Mouse (Mus musculus) intestine, embryonic 15.5 days (tissue): ENCODE data around the gene Ankrd34a. TPM values are rescaled to one million over a fixed set of nuclear protein-coding genes. Genes with fewer than 3 reads are reported as not detected.
A peak's percentile ranks its signal among the peaks of the same experiment; 100 is the strongest.
"Not testable (repeated sequence)": the region's sequence is repeated elsewhere in the genome, so short reads cannot be mapped to it uniquely, and the experiment has no call there.

Source experiments
- ATAC-seq: fragments of 200-750 bp; cut with Nextera tagmentation; 2 replicates; pipeline ENCODE4 v1.8.0; 2017; ENCODE audit warnings: moderate TSS enrichment, moderate library complexity
- H3K27ac ChIP-seq: fragments of 300-500 bp; sonication (generic); 2 replicates; pipeline ENCODE4 v1.5.1; 2015; ENCODE audit warnings: mild to moderate bottlenecking, inconsistent platforms
- H3K27me3 ChIP-seq: fragments of 300-500 bp; sonication (generic); replicated peaks from 2 replicates; pipeline ENCODE4 v1.6.1; 2015; ENCODE audit warnings: inconsistent platforms
- H3K36me3 ChIP-seq: fragments of 300-500 bp; sonication (generic); 2 replicates; pipeline ENCODE4 v1.6.1; 2015; ENCODE audit warnings: inconsistent platforms
- H3K4me1 ChIP-seq: fragments of 300-500 bp; sonication (generic); replicated peaks from 2 replicates; pipeline ENCODE4 v1.6.1; 2015; ENCODE audit warnings: inconsistent platforms
- H3K4me2 ChIP-seq: fragments of 300-500 bp; sonication (generic); replicated peaks from 2 replicates; pipeline ENCODE4 v1.6.1; 2015; ENCODE audit warnings: mild to moderate bottlenecking, inconsistent platforms
- H3K4me3 ChIP-seq: fragments of 300-500 bp; sonication (generic); replicated peaks from 2 replicates; pipeline ENCODE4 v1.5.1; 2015; ENCODE audit warnings: inconsistent platforms
- H3K9ac ChIP-seq: fragments of 300-500 bp; sonication (generic); 2 replicates; pipeline ENCODE4 v1.6.1; 2015; ENCODE audit warnings: inconsistent platforms
- H3K9me3 ChIP-seq: fragments of 300-500 bp; sonication (generic); 2 replicates; pipeline ENCODE4 v1.6.1; 2016; ENCODE audit warnings: inconsistent platforms
- WGBS: fragments of 180-500 bp; shearing (Covaris S2); methylation state at CpG from one replicate; pipeline ENCODE4 v1.1.7; 2015; 5-methylcytosine and 5-hydroxymethylcytosine counted together
- polyA plus RNA-seq: library from polyadenylated mRNA; unstranded; fragments of >200 nt; fragmentation: Nextera tagmentation; extraction: Ambion mirVana; gene quantifications from 2 replicates; pipeline ENCODE4 v1.2.1, GENCODE M21; 2015

Gene Ankrd34a
- polyA plus RNA-seq, 1 experiment from 2014 or later, result 2.3 TPM

DNA sequence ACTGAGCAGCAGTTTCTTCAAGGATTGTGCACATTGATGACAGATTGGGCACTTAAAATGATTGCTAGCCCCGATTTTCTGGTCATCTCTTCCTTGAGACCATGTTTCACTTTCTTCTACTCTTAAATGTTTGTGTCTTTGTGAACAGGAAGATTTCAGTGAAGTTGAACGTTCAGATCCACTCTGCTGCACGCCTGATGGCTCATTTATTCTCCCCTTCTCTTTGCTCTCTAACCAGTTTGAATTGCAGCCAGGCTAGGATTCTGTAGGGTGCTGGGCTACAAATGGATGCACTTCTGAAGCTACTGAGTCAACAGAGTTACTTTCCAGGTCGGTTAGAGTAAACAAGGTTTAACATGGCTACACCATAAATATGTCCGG is 6.3 kb downstream of the Ankrd34a start:
- Histone ChIP-seq H3K4me3 (peak overlapping the region; percentile 71), H3K9ac (peak overlapping the region; percentile 77), H3K4me1 (peaks cover 25% of the 10 kb centered on the region), H3K4me2 (peak overlapping the region; percentile 80), H3K9me3 (no peaks in the 10 kb centered on the region), H3K27ac (peak overlapping the region; percentile 98), H3K27me3 (peaks cover 18% of the 10 kb centered on the region), H3K36me3 (no peaks in the 10 kb centered on the region)
- no peak for ATAC-seq
- WGBS, result 22% methylated on average over 5 of the region's 5 CpGs

DNA sequence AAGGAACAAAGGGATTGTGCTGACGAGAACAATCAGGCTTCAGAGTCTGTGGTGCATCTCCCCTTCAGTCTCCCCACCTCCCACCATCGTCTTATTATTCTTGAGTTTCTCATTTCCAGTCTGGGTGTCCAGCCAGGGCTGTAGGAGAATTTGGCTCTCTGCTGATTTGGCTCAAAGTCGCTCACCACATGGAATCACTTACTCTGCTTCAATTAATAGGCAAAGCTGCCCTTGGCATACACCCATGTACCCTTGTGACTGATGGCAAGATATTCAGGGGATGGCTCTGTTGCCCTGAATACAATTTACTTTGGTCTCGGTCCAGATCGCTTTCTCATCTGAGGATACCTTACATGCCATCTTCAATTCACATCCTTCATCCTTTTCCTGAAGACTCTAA is 6.9 kb downstream of the Ankrd34a start:
- Histone ChIP-seq H3K36me3 (no peaks in the 10 kb centered on the region), H3K4me3 (peak overlapping the region; percentile 71; the same call in 1 of the 2 replicates), H3K9ac (peak overlapping the region; percentile 77; the same call in 1 of the 2 replicates), H3K9me3 (no peaks in the 10 kb centered on the region), H3K27me3 (peaks cover 14% of the 10 kb centered on the region), H3K4me1 (peaks cover 19% of the 10 kb centered on the region), H3K27ac (peak overlapping the region; percentile 98; the same call in 1 of the 2 replicates), H3K4me2 (peak overlapping the region; percentile 80)
- ATAC-seq, result no peak
- 56% methylated on average over 5 of the region's 5 CpGs for WGBS

DNA sequence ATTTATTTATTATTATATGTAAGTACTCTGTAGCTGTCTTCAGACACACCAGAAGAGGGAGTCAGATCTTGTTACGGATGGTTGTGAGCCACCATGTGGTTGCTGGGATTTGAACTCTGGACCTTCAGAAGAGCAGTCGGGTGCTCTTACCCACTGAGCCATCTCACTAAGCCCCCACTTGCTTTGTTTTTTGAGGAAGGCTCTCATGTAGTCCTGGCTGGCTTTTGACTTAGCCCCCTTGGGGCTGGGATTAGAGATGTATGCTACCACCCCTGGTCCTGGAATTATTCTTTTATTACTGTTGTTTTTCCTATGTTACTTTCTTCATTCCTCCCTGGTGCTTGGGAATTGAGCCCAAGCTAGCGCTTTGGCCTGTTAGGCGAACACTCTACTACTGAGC is 9.6 kb downstream of the Ankrd34a start:
- not testable (repeated sequence) for H3K27me3 ChIP-seq, H3K36me3 ChIP-seq, H3K9me3 ChIP-seq, H3K4me2 ChIP-seq, H3K27ac ChIP-seq, H3K9ac ChIP-seq, H3K4me3 ChIP-seq, ATAC-seq
- H3K4me1 ChIP-seq, result 0 out of 2 replicates have a peak, but pooled peaks cover 12% of the 10 kb centered on the region
- WGBS, result 89% methylated on average over 4 of the region's 4 CpGs

DNA sequence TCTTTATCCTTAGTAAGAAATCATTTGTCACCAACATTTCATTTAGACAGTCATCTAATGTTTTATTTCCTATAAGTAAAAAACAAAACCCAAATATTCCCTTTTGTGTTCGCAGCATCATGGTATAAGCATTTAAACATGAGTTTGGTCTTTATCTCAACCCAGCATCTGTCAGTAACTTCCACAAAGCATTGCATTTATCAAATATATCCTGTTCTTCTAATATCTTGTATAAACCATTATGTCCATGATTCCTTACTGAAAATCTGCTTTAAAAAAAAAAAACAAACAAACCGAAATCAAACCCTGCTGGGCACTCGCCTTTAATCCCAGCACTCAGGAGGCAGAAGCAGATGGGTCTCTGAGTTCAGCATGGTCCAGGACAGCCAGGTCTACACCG is 10.2 kb downstream of the Ankrd34a start:
- Histone ChIP-seq H3K27ac (no peak overlapping the region), H3K9ac (no peak overlapping the region), H3K4me3 (no peak overlapping the region), H3K9me3 (no peaks in the 10 kb centered on the region), H3K36me3 (no peaks in the 10 kb centered on the region), H3K4me1 (0 out of 2 replicates have a peak, but pooled peaks cover 12% of the 10 kb centered on the region), H3K27me3 (no peaks in the 10 kb centered on the region), H3K4me2 (no peak overlapping the region)
- ATAC-seq, result no peak
- 88% methylated on average over 4 of the region's 4 CpGs for WGBS

DNA sequence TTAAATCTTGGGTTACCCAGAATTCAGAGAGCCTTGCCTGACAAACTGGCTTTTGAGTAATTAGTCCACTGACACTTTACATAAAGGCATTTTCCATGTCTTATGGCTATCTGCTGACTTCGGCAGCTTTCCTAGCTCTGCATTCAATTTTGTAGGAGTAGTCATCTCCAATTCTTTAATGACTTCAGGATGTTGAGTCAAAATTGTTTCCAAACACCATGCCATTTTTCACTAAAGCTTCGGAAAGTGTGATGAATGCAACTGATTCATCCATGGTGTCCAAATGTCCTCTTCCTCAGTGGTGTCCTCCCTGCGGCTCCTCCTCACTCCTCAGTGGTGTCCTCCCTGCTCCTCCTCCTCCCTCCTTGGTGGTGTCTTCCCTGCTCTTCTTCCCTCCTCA is 21.5 kb downstream of the Ankrd34a start:
- peaks cover 17% of the 10 kb centered on the region for H3K36me3 ChIP-seq
- H3K27me3 ChIP-seq, result no peaks in the 10 kb centered on the region
- H3K4me3 ChIP-seq, result no peak overlapping the region
- no peak overlapping the region for H3K27ac ChIP-seq
- no peaks in the 10 kb centered on the region for H3K9me3 ChIP-seq
- H3K4me2 ChIP-seq, result no peak overlapping the region
- ATAC-seq, result no peak
- no peak overlapping the region for H3K9ac ChIP-seq
- no peaks in the 10 kb centered on the region for H3K4me1 ChIP-seq
- 93% methylated on average over 3 of the region's 3 CpGs for WGBS

DNA sequence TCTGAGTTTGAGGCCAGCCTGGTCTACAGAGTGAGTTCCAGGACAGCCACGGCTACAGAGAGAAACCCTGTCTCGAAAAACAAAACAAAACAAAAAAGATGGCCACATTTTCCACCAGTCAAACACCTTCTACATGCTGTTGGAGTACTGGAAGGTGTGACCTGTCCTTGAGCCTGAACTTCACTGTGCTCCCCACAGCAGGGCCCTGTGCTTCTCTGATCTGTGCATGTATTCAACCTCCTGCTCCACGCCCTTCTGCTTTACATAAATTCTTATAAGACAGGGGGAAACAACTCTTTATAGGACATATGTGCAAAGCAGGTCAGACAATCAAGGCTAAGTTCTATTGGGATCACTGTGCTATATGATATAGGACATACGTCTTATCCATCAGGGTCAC is 26.8 kb downstream of the Ankrd34a start:
- no peak overlapping the region for H3K4me2 ChIP-seq
- no peaks in the 10 kb centered on the region for H3K4me1 ChIP-seq
- WGBS, result 92% methylated on average over 4 of the region's 4 CpGs
- no peak overlapping the region for H3K9ac ChIP-seq
- H3K36me3 ChIP-seq, result peaks cover 17% of the 10 kb centered on the region; the same call in 1 of the 2 replicates
- H3K27ac ChIP-seq, result no peak overlapping the region
- H3K4me3 ChIP-seq, result no peak overlapping the region
- no peaks in the 10 kb centered on the region for H3K9me3 ChIP-seq
- ATAC-seq, result no peak
- no peaks in the 10 kb centered on the region for H3K27me3 ChIP-seq

DNA sequence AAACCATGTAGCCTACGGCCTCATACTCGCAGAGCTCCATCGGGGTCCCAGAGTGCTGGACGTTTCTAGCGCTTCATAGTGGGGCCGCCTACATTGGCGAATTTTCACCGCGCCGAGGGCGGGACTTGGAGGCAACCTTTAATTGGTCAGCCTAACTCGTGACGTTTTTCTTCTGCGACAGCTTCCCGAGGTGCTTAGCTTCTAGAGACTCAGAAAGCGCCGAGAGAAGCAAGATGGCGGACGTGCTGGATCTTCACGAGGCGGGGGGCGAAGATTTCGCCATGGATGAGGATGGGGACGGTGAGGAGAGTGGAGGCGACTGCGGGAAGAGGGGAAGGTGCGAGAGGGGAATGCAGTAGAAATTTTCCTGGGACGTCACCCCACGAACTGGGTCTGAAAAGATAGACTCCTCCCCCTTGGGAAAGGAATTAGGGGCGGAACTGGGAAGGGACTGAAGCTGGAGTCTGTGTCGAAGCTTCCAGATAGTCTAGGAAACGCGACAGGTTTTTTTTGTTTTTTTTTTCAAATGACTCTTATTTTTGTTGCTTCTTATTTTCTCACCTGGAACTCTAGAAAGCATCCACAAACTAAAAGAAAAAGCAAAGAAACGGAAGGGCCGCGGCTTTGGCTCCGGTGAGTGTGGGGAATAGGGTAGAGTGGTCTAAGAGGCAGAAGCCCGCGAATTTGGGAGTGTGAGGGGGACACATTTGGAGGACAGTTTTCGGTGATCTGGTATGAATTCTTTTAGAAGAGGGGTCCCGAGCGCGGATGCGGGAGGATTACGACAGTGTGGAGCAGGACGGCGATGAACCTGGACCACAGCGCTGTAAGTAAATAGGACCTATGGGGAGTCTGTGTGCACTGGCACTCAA is 33.5 kb downstream of the Ankrd34a start, which contains the start of gene Rbm8a:
TSS of gene Rbm8a (plus strand) at position 205 of the 872 bp plus-strand sequence.
- ATAC-seq, result peak; percentile 96
- WGBS, result 1% methylated on average over 48 of the region's 48 CpGs
- peak within 1 kb of the TSS; percentile 67 for H3K4me2 ChIP-seq
- peaks cover 10% of the 10 kb centered on the region for H3K4me1 ChIP-seq
- peak within 1 kb of the TSS; percentile 83 for H3K27ac ChIP-seq
- peak within 1 kb of the TSS; percentile 68 for H3K4me3 ChIP-seq
- peaks cover 13% of the 10 kb centered on the region; the same call in 1 of the 2 replicates for H3K36me3 ChIP-seq
- no peaks in the 10 kb centered on the region for H3K9me3 ChIP-seq
- H3K27me3 ChIP-seq, result no peaks in the 10 kb centered on the region
- peak within 1 kb of the TSS; percentile 73 for H3K9ac ChIP-seq

DNA sequence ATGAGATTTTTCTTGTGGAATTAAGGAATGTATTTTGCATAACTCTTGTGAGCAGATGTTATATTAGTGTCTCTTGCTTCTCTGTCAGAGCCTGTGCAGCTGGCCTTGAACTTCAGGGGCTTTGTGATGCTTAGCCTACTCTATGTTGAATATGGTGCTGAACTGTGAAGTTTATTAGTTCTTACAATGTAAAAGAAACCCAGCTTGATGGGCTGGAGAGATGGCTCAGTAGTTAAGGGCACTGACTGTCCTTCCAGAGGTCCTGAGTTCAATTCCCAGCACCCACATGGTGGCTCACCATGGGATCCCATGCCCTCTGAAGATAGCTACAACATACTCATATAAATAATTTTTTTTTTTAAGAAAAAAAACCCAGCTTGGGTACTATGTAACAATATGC is 35.6 kb downstream of the Ankrd34a start:
- Histone ChIP-seq H3K4me3 (no peak overlapping the region), H3K9ac (no peak overlapping the region), H3K4me2 (no peak overlapping the region), H3K4me1 (peaks cover 21% of the 10 kb centered on the region), H3K9me3 (no peaks in the 10 kb centered on the region), H3K27me3 (no peaks in the 10 kb centered on the region), H3K36me3 (peaks cover 13% of the 10 kb centered on the region; the same call in 1 of the 2 replicates), H3K27ac (no peak overlapping the region)
- ATAC-seq, result no peak

DNA sequence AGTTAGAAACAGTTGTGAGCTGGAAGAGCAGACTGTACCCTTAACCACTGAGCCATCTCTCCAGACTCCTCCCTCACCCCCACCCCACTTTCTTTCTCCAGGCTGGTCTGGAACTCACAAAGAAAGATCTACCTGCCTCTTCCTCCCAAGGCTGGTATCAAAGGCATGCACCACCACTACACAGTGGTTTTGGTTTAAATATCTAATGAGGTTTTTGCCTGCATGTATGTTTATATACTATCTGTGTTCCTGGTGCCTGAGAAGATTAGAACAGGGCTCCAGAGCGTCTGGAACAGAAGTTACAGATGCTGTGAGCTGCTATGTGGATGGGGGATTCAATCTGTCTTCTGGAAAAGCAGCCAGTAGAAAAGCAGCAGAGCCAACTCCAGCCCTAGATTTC is 37.6 kb downstream of the Ankrd34a start:
- 60% methylated on average over 1 of the region's 1 CpGs for WGBS
- ATAC-seq, result no peak

DNA sequence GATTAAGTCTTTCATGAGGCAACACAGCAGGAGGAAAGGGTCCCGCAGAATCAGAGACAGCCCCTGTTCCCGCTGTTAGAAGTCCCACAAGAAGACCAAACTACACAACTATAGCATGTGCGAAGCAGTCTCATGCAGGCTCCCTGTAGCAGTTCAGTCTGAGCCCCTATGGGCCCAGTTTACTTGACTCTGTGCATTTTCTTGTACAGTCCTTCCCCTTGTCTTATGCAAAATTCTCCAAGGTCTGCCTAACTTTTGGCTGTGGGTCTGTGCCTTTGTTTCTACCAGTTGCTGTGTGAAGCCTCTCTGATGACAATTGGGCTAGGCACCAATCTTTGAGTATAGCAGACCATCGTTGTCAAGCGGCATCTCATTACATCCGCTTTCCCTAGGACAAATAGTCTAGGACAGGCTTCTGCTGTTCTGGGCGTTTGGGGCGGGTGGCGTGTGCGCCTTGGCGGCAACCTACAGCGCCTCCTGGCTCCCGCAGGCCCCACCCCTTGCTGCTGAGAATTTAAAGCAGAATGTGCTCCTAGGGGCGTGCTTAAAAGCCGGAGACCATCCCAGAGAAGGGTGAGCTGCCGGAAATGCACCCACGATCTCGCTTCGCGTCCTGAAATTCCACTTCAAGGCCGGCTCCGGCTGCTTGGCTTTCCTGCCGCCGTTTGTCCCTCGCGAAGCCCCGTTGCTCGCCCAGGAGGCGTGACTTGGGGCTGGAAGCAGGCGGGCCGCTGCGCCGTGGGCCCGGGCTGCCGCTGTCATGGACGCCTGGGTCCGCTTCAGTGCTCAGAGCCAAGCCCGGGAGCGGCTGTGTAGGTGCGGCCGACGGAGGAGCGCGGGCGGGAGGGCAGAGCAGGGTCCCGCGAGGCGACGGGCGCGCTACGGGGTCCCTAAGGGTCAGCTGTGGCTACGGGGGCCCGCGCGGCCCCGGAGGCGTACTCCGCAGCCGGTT is 38.8 kb downstream of the Ankrd34a start, which contains the start of the genes Pex11b and Gm42957:
TSS of gene Pex11b (plus strand) at position 449 of the 952 bp plus-strand sequence.
TSS of gene Gm42957 (plus strand) at position 547 of the 952 bp plus-strand sequence.
- H3K27me3 ChIP-seq, result no peaks in the 10 kb centered on the region
- H3K4me3 ChIP-seq, result peak within 1 kb of the TSS; percentile 98
- H3K36me3 ChIP-seq, result peaks cover 19% of the 10 kb centered on the region; the same call in 1 of the 2 replicates
- peaks cover 21% of the 10 kb centered on the region for H3K4me1 ChIP-seq
- peak within 1 kb of the TSS; percentile 81 for H3K4me2 ChIP-seq
- H3K9ac ChIP-seq, result peak within 1 kb of the TSS; percentile 99
- WGBS, result 2% methylated on average over 57 of the region's 60 CpGs
- H3K9me3 ChIP-seq, result no peaks in the 10 kb centered on the region
- peak; percentile 94 for ATAC-seq
- H3K27ac ChIP-seq, result peak within 1 kb of the TSS; percentile 90

More for the DNA sequence above, 37.6 kb downstream of the Ankrd34a start:
- Histone ChIP-seq H3K9ac (no peak overlapping the region), H3K4me2 (no peak overlapping the region), H3K27me3 (no peaks in the 10 kb centered on the region), H3K4me1 (peaks cover 21% of the 10 kb centered on the region), H3K36me3 (peaks cover 19% of the 10 kb centered on the region; the same call in 1 of the 2 replicates), H3K4me3 (no peak overlapping the region), H3K27ac (no peak overlapping the region), H3K9me3 (no peaks in the 10 kb centered on the region)

DNA sequence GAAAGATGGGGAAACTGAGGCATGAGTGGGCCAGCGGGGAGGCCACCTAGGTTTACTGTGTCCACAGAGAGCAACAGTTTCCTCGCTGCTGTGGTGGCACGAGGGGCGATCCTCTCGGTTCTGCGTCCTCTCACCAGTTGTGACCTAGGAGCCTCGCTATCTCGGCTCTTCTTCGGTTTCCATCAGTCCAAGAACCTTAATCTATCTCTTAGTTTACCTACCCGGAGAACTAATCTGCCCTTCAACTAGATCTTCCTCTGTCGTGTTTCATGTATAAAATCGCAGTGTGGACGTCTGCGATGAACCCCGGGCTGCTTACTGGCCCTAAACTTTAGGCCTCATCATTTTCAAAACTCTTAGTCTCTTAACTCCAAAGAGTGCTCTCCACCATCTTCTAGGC is 39.5 kb downstream of the Ankrd34a start:
- Histone ChIP-seq H3K4me2 (peak overlapping the region; percentile 81), H3K27ac (peak overlapping the region; percentile 90), H3K4me3 (peak overlapping the region; percentile 98), H3K36me3 (peaks cover 19% of the 10 kb centered on the region; the same call in 1 of the 2 replicates), H3K9ac (peak overlapping the region; percentile 99), H3K27me3 (no peaks in the 10 kb centered on the region), H3K9me3 (no peaks in the 10 kb centered on the region), H3K4me1 (peaks cover 18% of the 10 kb centered on the region)
- peak; percentile 39 for ATAC-seq
- WGBS, result 8% methylated on average over 15 of the region's 15 CpGs
